Comparison of ENCODE assay signal across 15 mouse cellular contexts in the genomic region with DNA sequence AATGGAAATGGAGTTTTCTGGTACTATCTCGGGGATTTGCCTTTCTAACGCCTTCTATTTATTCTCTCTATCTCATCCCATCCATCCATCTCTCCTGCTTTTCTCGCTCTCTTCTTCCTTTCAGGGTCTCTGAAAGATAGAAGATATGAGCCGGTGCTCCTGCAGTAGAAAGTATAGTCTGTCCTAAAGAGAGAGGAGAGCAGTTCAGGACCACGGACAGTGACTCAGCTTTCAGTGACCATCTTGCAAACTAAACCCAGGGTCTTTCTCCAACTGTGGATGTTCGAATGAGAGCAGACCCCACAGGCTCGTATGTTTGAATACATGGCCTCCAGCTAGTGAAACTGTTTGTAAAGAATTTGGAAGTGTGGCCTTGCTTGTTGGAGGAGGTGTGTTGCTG. TPM values are rescaled to one million over a fixed set of nuclear protein-coding genes. Genes with fewer than 3 reads are reported as not detected.
DNase-seq lines count a peak whose midpoint lies in the region; ATAC-seq lines count a peak whose summit lies in the region.
"Had no signal": no experiment of that assay in that cellular context is flagged by ENCODE, and none has a peak within 500 bp of the region (broad histone marks: within the 10 kb centered on the region; RNA-seq: fewer than 3 reads in every experiment).

No protein-coding gene starts in this region.

- H3K36me3 ChIP-seq in hindbrain, embryonic 11.5 days (ENCODE audit: control insufficient read depth, insufficient read depth, low read length) = no peaks in the 10 kb centered on the region
- no peaks in the 10 kb centered on the region for H3K36me3 ChIP-seq in hindbrain, embryonic 13.5 days
- H3K36me3 ChIP-seq: hindbrain, embryonic 15.5 days; stomach, embryonic 15.5 days had no signal

- H3K4me2 ChIP-seq in hindbrain, embryonic 11.5 days (replicated peaks; ENCODE audit: low read depth, low read length) = no peak overlapping the region
- H3K4me2 ChIP-seq in hindbrain, embryonic 13.5 days = no peak overlapping the region
- H3K4me2 ChIP-seq: hindbrain, embryonic 15.5 days; stomach, embryonic 15.5 days had no signal

- no peaks in the 10 kb centered on the region for H3K9me3 ChIP-seq in hindbrain, embryonic 11.5 days (ENCODE audit: control insufficient read depth, low read length)
- no peaks in the 10 kb centered on the region for H3K9me3 ChIP-seq in hindbrain, embryonic 13.5 days
- H3K9me3 ChIP-seq: hindbrain, embryonic 15.5 days; stomach, embryonic 15.5 days had no signal

- H3K4me3 ChIP-seq in hindbrain, embryonic 11.5 days (ENCODE audit: low read depth, low read length) = no peak overlapping the region
- no peak overlapping the region for H3K4me3 ChIP-seq in hindbrain, embryonic 13.5 days
- H3K4me3 ChIP-seq: hindbrain, embryonic 15.5 days; stomach, embryonic 15.5 days had no signal

- no peaks in the 10 kb centered on the region for H3K27me3 ChIP-seq in hindbrain, embryonic 11.5 days (ENCODE audit: control insufficient read depth, insufficient read depth, low read length)
- 0 out of 2 replicates have a peak, but pooled peaks cover 3% of the 10 kb centered on the region for H3K27me3 ChIP-seq in hindbrain, embryonic 13.5 days
- H3K27me3 ChIP-seq: hindbrain, embryonic 15.5 days; stomach, embryonic 15.5 days had no signal

- no peak overlapping the region for H3K9ac ChIP-seq in hindbrain, embryonic 11.5 days (ENCODE audit: low read depth, low read length)
- H3K9ac ChIP-seq in hindbrain, embryonic 13.5 days = no peak overlapping the region
- H3K9ac ChIP-seq: hindbrain, embryonic 15.5 days; stomach, embryonic 15.5 days had no signal

- DNase-seq in hindbrain, embryonic 11.5 days (ENCODE audit: low spot score) = peak; percentile 60
- peak; percentile 51 for DNase-seq in thymus, postnatal 4 days
- DNase-seq in thymus, postnatal 10 days (ENCODE audit: low spot score in 2 of 2) = no peak
- peak; percentile 57 for DNase-seq in induced T-regulatory cell, adult 2 months (ENCODE audit: low read depth)
- DNase-seq in frontal cortex, postnatal 36 days (ENCODE audit: low spot score in 2 of 2) = no peak
- no peak for DNase-seq in layer of hippocampus, postnatal 14 days (ENCODE audit: low spot score in 2 of 2)
- DNase-seq: cerebellum, postnatal 25 days; right cerebral cortex, adult 18-20 months had no signal

- no peaks in the 10 kb centered on the region for H3K4me1 ChIP-seq in hindbrain, embryonic 11.5 days (replicated peaks; ENCODE audit: control insufficient read depth, insufficient read depth, low read length)
- H3K4me1 ChIP-seq in hindbrain, embryonic 13.5 days (replicated peaks) = no peaks in the 10 kb centered on the region
- H3K4me1 ChIP-seq: hindbrain, embryonic 15.5 days; stomach, embryonic 15.5 days had no signal

- H3K27ac ChIP-seq in hindbrain, embryonic 11.5 days (ENCODE audit: low read depth, low read length) = no peak overlapping the region
- H3K27ac ChIP-seq in hindbrain, embryonic 13.5 days = no peak overlapping the region
- H3K27ac ChIP-seq: hindbrain, embryonic 15.5 days; stomach, embryonic 15.5 days had no signal

- WGBS in hindbrain, embryonic 11.5 days = 41% methylated on average over 7 of the region's 7 CpGs
- WGBS in hindbrain, embryonic 13.5 days = 42% methylated on average over 7 of the region's 7 CpGs

- ATAC-seq in hindbrain, embryonic 11.5 days (ENCODE audit: low FRiP score) = no peak
- ATAC-seq in hindbrain, embryonic 13.5 days (ENCODE audit: low FRiP score) = no peak
- no peak for ATAC-seq in erythroid progenitor cell, adult 5-6 weeks (replicated peaks; ENCODE audit: low FRiP score, poor library complexity, severe bottlenecking)
- ATAC-seq: forebrain, embryonic 14.5 days had no signal

RNA-seq across cellular contexts. Expression of a gene that starts 30.3 kb away (rescaled TPM):
- 25.4 and 26.1 TPM in 2 replicates for polyA plus RNA-seq in hindbrain, embryonic 11.5 days (2014; fragmentation: Nextera tagmentation; extraction: Ambion mirVana)
- 50.6 and 51.1 TPM in 2 replicates for polyA plus RNA-seq in hindbrain, embryonic 13.5 days (2015; fragmentation: Nextera tagmentation; extraction: Ambion mirVana)
- 8.4 and 10.1 TPM in 2 replicates for total RNA-seq in erythroid progenitor cell, adult 5-6 weeks (2015; ENCODE audit: low replicate concordance)
- total RNA-seq in erythroid progenitor cell, adult 5-6 weeks (2017; ENCODE audit: low replicate concordance) = 1.5 and 5.9 TPM in 2 replicates
- total RNA-seq in layer of hippocampus, postnatal 14 days (2021) = 100 to 1,000 TPM; 406 to 432 TPM

RNA-seq across cellular contexts. Expression of a gene that starts 36.3 kb away (rescaled TPM):
- polyA plus RNA-seq in hindbrain, embryonic 11.5 days (2014; fragmentation: Nextera tagmentation; extraction: Ambion mirVana) = not detected in 2 replicates
- polyA plus RNA-seq in hindbrain, embryonic 13.5 days (2015; fragmentation: Nextera tagmentation; extraction: Ambion mirVana) = 0.10 and 0.23 TPM in 2 replicates
- not detected in 2 replicates for total RNA-seq in erythroid progenitor cell, adult 5-6 weeks (2015; ENCODE audit: low replicate concordance)
- total RNA-seq in erythroid progenitor cell, adult 5-6 weeks (2017; ENCODE audit: low replicate concordance) = not detected in 2 replicates
- total RNA-seq in layer of hippocampus, postnatal 14 days (2021) = not detected
- total RNA-seq: liver, adult 2 months had no signal
- polyA plus RNA-seq: forebrain, embryonic 14.5 days; liver, adult 2 months; midbrain, postnatal 0 days; stomach, embryonic 15.5 days had no signal

RNA-seq across cellular contexts. Expression of a gene that starts 59.9 kb away (rescaled TPM):
- polyA plus RNA-seq in hindbrain, embryonic 11.5 days (2014; fragmentation: Nextera tagmentation; extraction: Ambion mirVana) = not detected in 2 replicates
- polyA plus RNA-seq in hindbrain, embryonic 13.5 days (2015; fragmentation: Nextera tagmentation; extraction: Ambion mirVana) = not detected in 2 replicates
- total RNA-seq in erythroid progenitor cell, adult 5-6 weeks (2015; ENCODE audit: low replicate concordance) = not detected in 2 replicates
- total RNA-seq in erythroid progenitor cell, adult 5-6 weeks (2017; ENCODE audit: low replicate concordance) = not detected in 2 replicates
- not detected for total RNA-seq in layer of hippocampus, postnatal 14 days (2021)
- total RNA-seq: liver, adult 2 months; midbrain, postnatal 0 days had no signal
- polyA plus RNA-seq: forebrain, embryonic 14.5 days; hindbrain, embryonic 15.5 days; liver, adult 2 months; midbrain, postnatal 0 days; stomach, embryonic 15.5 days had no signal

Comparison
In these comparisons a context has a peak if more than half of its experiments do, and no peak if none do; other contexts are left out.
1. DNase-seq: peak in hindbrain, embryonic 11.5 days (single experiment), thymus, postnatal 4 days (single experiment) and induced T-regulatory cell, adult 2 months (single experiment); none in thymus, postnatal 10 days (0 of 2), frontal cortex, postnatal 36 days (0 of 2) and layer of hippocampus, postnatal 14 days (0 of 2).
2. RNA of a gene that starts 30.3 kb away (total RNA-seq): 406 to 432 TPM in layer of hippocampus, postnatal 14 days; 1.5 to 10.1 TPM in erythroid progenitor cell, adult 5-6 weeks; every median in the first group is over 10 times any median in the second.